Mouse (Mus musculus): ENCODE data around the gene Sergef.

The Sergef gene

DNA sequence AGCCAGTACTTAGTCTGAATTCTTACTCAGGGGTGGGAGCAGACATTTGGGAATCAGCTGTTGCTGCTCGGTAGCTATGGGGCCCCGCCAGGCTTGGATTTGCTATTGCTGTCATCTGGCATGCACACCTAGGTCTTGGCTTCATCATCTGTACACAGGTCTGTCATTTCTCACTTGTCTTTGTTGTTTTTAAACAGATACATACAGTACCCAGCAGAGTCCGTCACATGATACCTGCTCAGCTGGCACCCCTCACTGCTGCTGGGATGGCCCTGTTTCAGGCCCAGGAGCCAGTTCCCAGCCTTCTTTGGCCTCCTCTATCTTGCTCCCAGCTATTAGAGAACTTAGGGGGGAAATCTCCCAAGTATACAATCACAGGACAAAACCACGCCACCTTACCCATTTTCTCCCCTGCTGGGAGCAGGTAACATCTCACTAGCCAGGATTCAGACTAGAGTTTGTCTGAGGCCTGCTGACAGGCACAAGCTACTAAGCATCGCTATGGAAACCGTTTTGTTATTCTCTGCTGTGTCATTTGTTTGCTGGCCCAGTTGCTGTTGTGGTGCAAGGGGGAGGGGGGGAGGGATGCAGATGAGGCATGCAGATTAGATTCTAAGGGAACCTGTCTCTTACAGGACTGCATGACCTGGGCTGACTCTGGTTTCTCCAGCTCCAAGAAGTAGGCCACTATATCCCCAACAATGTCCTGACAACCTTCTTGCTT is 190.5 kb downstream of the Sergef start:
- no peak for DNase-seq (ENCODE audit: low spot score in 2 of 2)

DNA sequence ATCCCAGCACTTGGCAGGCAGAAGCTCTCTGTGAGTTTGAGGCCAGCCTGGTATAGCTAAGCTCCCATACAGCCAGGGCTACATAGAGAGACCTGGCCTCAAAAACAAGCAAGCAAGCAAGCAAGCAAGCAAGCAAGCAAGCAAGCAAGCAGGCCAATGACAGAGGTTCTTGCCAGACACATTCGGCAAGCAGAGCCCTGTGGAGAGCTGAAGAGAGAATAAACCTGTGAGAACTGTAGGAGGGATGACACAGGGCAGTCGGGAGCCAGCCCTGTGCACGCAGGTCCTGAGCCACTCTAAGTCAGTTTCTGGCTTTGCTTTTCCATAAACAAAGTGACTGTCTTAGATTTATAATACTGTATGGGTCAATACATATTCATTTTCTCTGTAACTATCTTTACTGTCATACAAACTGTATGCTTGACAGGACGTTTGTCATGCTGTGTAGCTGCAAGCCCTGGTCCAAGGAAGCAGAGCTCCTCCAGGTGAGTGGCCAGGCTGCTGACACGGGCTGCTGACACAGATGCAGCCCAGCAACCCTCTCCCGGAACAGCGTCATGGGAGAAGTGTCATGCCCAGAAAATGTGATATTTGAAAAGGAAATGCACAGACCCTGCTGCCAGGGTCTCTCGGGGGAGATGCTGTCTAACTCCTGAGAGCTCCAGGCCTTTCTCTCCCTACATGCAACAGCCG is 192.0 kb downstream of the Sergef start:
- DNase-seq (ENCODE audit: low spot score in 2 of 2) = no peak

DNA sequence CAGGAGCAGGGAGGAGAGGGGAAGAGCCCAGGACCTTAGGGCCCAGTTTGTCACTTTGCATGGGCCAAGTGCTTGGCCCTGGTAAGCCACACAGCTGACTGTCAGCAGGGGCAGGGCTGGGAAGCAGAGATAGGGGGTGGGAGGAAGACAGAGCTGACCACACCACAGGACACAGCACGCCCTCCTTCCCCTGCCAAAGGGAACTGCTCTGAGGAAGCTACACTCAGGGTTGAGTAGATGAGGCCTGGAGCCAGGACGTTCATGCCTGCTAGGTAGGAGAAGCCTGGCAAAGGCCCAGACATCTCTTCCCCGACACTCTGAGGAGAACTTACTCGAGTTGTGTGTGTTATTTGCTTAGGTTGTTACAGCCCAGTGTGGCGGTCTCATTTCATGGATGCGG is 193.7 kb downstream of the Sergef start:
- no peak for DNase-seq (ENCODE audit: low spot score in 2 of 2)

DNA sequence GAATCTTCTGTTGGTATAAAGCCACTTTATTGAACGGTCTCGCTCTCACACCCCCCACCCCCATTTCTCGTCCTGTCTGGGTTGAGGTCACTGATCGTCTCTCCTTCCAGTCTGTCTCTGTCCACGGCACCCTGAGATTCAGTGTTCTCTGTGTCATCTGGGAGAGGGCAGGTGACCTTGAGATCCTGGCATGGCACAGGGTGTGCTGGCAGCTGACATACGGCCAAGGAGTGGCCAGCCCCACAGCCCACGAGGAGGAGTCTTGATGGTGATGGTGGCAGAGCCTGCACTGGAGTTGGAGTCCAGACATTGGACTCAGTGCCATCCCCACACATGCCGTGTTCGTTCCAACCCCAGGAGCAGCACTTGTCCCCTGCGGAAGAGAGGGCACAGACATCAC is 196.4 kb downstream of the Sergef start:
- no peak for DNase-seq (ENCODE audit: low spot score in 2 of 2)

DNA sequence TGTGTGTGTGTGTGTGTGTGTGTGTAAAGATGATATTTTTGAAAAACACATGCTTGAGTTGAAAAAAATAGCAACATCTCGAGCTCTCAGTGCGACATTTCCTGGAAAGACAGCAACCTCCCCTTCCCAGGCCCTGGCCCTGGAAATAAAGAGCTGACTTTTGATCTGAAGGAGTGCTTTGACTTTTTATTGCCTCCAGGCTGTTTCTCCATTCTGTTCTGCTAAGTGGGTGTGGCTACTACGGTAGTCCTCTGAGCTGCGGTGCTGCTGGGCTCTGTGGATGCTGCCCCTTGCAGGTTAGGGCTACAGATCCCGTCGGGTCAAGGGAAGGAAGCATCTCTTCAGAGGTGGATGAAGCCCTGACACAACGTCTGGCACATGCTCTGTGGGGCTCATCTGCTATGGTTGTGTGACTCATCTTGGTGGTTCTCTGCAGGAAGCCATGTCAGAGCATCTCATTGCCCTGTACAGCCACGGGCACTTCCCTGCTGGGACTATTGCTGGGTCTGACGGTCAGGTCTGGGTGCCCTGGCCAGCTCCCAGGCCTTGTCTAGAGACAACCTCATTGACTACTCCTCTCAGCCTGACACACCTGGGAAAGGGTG is 201.0 kb downstream of the Sergef start:
- DNase-seq (ENCODE audit: low spot score in 2 of 2) = no peak

DNA sequence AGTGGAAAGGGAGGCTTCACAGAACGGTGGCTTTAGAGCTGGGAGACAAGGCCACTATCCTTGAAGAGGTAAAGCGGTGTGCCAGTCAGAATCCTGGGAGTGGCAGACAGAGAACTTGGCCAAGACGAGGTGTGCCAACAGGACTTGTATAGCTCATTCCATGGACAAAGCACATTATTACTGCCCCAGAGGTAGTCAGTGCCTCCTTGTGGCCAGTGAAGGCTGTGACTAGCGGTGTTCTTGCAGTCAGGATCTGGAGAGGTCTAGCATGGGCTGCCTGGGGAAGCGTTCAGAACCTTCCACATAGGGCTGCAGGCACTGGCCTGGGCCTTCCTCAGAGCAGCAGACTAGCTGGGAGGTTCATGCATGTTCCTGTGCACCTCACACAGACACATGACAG is 203.8 kb downstream of the Sergef start:
- DNase-seq (ENCODE audit: low spot score in 2 of 2) = no peak

DNA sequence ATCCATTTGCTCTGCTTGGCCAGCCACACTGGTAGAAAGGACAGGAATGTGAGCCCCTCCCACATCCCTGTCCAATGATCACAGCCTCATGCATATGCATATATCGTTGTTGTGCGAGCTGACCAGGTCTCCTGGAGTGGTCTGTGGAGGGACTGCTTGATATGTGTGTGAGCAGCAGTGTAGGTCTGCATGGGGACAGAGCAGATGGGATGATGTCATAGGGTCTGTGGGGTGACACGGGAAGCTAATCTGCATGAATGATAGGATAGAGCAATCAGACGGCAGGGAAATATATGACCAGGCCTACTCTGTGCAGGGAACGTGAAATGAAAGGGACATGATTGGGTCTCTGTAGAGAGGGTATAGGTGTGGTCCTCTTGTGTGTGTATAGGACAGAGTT is 205.7 kb downstream of the Sergef start:
- DNase-seq (ENCODE audit: low spot score in 2 of 2) = no peak

DNA sequence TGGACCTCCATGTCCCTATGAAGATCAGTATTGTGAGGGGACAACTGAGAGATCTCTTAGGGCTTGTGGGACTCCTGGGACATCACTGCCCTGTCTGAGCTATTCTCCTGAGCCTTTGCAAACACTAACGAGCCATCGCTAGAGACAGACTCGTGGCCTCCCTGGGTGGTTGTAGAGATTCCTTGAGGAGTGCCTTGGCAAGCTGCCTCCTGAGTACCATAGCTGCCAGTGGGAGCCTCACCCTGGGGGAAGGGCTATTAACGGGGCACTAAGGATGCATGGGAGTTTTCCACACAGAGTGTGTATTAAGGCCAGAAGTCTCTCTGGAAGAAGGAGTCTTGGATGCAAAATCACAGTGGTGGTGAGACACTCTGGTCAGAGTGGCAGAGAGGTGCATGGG is 214.6 kb downstream of the Sergef start:
- DNase-seq (ENCODE audit: low spot score in 2 of 2) = no peak

DNA sequence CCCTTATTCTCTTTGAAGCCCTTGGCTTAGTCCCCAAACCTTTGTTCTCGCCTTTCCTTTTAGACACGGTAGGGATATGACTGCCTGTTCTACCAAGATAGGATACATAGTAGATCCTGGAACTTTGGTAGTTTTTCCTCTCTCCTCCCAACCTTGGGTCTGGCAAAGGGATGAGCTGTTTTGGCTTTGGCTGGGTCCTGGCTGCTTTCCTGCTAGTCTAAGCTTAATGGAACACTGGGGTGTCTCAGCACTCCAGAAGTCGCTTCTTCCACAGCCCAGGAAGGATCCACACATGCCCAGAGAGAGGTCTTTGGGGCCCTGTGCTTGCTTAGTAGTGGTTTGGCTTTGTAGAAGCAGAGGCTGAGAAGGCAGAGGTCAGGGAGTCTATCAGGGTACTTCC is 215.7 kb downstream of the Sergef start:
- DNase-seq (ENCODE audit: low spot score in 2 of 2) = no peak

DNA sequence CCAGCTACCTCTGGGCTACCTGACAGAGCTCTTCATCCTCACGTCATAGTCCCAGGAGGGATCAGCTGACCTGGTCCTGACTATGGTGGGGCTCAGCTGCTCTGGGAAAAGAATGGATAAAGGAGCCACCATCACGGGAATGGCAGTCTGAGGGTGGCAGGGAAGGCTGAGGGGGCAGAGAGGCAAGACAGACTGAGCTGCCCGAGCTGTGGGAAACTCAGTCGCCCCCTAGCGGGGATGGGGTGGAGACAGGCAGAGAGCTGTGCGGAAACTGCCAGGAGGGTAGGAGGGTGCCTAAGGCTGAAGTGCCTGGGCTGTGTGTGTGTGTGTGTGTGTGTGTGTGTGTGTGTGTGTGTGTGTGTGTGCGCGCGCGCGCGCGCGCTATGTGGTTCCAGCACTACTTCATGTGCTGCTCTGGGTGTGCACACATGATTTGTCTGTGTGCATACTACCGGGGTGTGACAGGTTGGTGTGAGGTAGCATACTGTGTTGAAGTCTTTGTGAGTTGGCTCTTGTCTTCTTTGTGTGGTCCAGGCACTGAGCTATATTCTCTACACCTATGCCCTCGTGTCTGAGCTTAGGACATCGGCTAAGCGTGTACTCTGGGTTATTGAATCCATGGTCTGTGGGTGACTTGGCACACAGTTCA is 216.7 kb downstream of the Sergef start:
- peak; percentile 39 to 75 for DNase-seq (ENCODE audit: low spot score in 2 of 2)

DNA sequence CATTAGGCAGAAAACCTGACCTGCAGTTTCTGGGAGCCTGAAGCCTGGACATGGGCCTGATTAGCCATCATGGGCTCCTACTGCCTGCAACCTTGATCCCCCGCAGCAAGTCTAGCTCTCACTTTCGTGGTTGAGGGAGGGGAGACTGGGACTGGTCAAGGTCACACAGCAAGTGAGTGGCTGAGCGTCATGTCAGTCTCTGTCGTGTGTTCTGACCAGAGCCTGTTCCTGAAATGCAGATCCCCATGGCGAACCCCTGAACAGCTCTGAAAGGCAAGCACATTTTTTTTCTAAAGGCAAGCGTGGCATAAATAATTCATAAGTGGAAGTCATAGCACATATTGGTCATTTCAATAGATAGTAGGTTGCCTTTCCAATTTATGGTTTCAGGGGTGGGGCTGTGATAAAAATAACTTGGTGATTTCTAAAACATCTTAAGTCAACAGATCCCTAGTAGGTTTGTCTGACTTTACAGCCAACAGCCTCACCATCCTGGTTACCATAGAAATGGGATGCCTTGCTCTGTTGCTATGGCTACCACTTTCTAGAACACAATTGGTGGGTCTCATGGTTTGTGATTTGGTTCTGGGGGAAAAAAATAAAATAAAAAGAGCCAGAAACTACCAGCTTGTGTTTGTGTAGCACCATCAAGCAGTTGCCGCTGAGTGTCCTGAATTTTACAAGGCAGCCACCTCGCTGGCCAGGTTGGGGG is 217.4 kb downstream of the Sergef start:
- no peak for DNase-seq (ENCODE audit: low spot score in 2 of 2)

DNA sequence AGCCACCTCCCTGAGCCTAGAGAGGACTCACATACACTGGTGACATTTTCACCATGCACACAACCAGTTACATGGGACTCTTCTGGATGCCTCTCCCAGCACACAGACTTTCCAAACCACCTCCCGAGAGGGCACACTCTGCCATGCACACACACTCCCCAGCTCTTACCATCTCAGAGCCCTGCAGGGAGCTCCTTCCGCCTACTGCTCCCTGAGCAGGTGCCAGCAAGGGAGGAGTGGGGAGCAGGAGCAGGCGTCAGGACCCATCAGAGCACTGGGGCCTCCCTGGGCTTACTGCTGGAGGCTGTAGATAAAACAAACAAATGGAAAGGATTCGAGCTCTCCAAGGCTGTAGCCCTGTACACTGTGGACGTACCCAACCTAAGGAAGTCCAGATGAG is 218.1 kb downstream of the Sergef start:
- DNase-seq (ENCODE audit: low spot score in 2 of 2) = no peak

DNA sequence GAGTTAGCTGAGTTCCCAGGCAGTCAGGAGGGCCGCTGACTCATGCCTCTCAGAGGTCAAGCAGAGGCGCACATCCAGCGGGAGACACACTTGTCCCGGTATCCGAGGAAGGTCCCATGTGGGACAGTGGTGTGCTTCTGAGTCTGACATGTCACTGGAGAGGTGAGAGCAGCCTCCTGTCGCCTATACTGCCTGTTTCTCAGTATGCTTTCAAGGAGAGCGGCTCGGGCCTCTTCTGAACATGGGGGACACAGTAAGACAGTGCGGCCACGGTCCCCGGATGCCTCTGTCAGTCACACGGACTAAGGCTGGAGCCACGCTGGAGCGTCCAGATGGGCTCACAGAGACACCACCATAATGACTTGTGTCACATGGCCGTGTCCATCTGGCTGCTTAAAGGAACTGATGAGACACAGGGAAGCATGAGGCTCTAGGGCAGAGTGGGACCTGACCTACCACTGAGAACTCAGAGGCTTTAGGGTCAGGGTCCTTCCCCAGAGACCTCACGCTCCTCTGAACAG is 221.4 kb downstream of the Sergef start:
- DNase-seq (ENCODE audit: low spot score in 2 of 2) = no peak

DNA sequence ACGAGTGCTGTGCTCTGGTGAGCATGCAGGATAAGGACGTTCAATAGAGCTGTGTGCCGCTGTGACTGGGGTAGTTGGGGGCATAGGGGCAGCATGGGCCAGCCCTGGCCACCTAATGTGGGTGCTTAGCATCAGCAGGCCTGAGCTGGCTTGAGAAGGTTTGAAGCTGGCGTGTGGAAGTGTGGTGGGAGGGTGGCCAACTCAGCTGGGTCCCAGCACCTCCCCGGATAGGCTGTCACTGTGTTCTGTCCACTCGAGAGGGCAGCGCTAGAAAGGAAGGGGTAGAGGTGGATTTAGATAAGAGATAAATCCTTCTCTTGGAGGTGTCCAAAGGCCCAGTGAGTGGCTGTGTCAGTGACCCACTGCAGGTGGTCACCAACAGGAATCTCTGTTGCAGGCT is 222.1 kb downstream of the Sergef start:
- DNase-seq (ENCODE audit: low spot score in 2 of 2) = no peak

DNA sequence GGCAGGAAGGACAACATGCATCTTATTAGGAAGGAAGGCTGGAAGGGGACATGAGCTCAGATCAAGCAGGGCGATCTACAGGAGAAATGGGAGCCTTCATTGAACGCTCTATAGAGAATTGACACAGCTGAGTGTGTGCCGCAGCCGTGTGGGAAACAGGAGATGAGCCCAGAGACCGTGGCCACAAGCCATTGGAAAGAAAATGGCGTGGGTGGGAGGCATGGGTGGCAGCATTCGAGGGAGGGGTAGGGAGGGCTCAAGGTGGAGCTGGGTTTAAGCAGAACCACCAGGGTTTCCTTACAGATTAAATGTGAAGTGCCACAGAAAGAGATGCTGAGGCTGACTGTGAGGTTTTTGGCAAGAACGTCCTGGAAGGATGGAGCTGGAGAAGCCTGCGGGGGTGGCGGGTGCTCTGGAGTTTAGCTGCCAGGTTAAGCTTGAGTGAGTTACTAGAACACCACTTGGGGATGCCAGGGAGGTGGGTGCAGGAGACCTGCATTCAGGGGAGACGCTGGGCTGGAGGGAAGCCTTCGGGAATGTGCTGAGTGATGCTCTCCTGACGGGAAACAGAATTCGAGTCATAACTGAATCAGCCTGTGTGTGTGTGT is 223.7 kb downstream of the Sergef start:
- DNase-seq (ENCODE audit: low spot score in 2 of 2) = no peak

DNA sequence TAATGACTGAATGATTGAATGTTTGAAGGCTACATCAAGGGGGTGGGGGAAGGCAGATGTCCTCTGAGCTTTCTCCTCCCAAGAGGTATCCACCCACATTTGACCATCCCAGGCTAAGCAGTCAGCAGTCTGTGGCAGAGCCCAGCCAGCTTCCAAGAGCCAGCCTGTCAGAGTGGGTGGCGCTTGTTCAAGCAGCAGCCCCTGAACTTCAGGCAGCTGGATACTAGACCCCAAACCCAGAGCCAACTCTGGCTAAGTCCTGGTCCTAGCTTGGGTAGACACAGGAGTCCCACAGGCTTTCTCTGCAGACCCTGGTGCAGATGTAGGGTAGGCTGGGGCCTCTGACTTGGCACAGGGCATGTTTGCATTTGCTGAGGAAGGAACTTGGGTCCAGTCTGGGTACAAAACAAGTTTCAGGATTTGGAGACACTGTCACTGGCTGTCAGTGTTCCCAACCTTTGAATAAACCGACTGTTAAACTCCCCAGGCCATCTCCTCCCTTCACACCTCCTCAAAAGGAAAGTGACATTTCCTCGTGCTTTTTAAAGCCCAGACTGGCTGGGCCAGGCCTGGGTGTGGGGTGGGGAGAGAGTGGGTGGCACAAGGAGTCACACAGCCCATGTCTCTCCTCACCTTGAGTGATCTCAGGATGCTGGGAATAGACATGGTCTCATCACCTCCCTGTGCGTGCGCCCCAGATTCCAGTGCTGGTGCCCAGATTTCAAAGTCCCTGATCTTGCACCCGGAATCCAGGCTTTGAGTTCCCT is 225.5 kb downstream of the Sergef start:
- no peak for DNase-seq (ENCODE audit: low spot score in 2 of 2)

DNA sequence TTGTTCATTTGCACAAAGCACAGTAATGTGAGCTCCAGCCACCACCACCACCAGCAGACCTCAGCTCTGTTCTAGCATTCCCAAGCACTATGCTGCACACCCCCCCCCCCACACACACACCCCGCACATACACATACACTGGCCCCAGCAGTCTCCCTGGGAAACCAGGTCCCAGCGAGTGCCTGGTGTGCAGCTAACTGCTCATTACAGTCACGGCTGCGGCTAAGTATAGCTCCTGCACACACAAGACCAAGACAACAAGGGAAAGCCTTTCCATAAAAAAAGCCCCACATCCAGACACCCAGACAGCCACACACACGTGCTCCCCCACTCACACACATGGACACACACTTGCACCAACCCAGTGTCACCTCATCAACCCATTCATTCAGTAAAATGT is 226.8 kb downstream of the Sergef start:
- no peak for DNase-seq (ENCODE audit: low spot score in 2 of 2)

DNA sequence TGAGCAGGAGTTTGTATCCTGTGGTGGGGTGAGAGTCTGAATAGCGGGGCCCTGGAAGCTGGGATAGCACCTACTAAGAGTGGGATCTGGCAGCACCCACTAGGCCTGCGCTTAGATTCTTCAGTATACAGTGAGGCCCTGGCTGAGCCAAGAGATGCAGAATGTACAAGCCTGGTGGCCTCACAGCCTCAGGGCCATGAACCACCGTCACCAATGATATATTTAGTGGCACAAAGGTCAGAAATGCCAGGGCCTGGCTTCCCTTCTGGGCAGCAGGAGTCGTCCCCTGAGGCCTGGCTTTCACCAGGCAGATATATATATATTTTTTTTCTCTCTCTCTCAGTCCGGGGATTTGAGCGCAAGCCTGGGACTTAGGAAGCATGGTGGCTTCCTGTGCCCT is 228.9 kb downstream of the Sergef start:
- DNase-seq (ENCODE audit: low spot score in 2 of 2) = no peak

DNA sequence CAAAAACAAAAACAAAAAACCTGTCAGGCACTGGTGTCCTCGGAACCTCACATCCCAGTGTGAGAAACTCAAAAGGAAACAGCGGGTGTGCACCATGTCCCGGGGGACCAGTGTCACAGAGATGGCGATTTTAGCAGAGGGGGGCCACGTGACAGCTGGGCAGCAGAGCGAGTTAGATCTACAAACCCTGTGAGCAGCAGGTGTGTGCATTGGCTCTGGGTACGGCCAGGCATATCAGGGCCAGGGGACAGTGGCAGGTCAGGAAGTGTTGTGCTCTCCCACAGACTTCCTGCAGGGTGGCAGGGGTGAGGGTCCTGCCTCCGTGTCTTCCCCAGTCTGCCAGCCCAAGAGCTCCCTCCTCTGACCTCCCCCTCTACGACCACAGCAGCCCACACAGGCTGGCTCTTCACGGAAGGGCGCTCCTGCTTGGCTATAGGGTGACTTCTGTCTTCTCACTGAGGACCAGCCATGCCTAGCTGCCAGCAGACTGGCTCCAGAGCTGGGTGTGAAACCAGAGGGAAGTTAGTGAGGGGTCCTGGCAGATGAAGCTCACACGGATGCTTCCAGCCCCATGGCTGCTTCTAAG is 230.3 kb downstream of the Sergef start:
- no peak for DNase-seq (ENCODE audit: low spot score in 2 of 2)

DNA sequence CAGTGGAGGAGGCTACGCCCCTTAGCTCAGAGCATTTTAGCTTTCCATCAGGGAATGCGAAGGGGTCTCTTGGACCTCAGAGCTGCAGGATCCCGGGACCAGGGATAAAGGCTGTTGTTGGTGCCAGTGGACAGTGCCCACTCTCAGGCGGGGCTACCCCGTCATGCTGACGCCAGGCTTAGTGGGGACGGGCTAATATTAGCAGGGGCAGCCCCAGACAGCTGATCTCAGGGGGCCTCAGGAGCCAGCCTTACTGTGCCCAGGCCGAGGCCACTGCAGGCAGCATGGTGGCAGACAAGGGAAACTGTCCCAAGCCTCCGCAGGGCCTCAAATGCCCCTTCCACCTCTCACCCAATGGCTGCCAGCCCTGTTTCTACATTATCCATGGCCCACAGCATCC is 231.0 kb downstream of the Sergef start:
- DNase-seq (ENCODE audit: low spot score in 2 of 2) = no peak

Measured in thymus, postnatal 10 days (tissue).